ENCODE assay signal across 12 mouse cellular contexts in genomic region chr14:46076738-46077137, GRCm38 (mm10).
DNase-seq lines count a peak whose midpoint lies in the region; ATAC-seq and TF ChIP-seq lines count a peak whose summit lies in the region.
"Had no signal": no experiment of that assay in that cellular context is flagged by ENCODE, and none has a peak within 500 bp of the region (broad histone marks: within the 10 kb centered on the region; RNA-seq: fewer than 3 reads in every experiment).

No protein-coding gene starts in this region.

- peak; percentile 66 for TF ChIP-seq CTCF in layer of hippocampus, adult 2 months (conservative IDR thresholded peaks at IDR 0.05)
- TF ChIP-seq CTCF in stomach, postnatal 0 days (IDR thresholded peaks at IDR 0.05; ENCODE audit: low read depth), result peak; percentile 42

- no peaks in the 10 kb centered on the region for H3K27me3 ChIP-seq in stomach, postnatal 0 days (ENCODE audit: control insufficient read depth, insufficient read depth, low read length)
- H3K27me3 ChIP-seq: neural tube, embryonic 12.5 days had no signal

- no peak overlapping the region for H3K9ac ChIP-seq in stomach, postnatal 0 days (ENCODE audit: low read length)
- H3K9ac ChIP-seq: neural tube, embryonic 12.5 days had no signal

- no peak for TF ChIP-seq EP300 in stomach, postnatal 0 days (optimal IDR thresholded peaks at IDR 0.05)

- WGBS in stomach, postnatal 0 days, result 93% methylated on average over 2 of the region's 2 CpGs

- DNase-seq in embryo, embryonic 11 days, result peak; percentile 12
- no peak for DNase-seq in embryo, embryonic 10 days (ENCODE audit: low spot score)
- no peak for DNase-seq in layer of hippocampus, adult 2 months (ENCODE audit: low spot score in 2 of 2)
- DNase-seq in layer of hippocampus, adult 8-10 months (ENCODE audit: low spot score in 2 of 2), result no peak
- DNase-seq in testis, postnatal 10 days (ENCODE audit: low spot score), result peak; percentile 51
- DNase-seq in testis, postnatal 14 days (ENCODE audit: low spot score), result no peak
- no peak for DNase-seq in stomach, postnatal 0 days (ENCODE audit: low spot score)
- no peak for DNase-seq in natural killer cell, adult 2 months (ENCODE audit: low spot score in 2 of 2)
- DNase-seq: thymus, adult 2 months had no signal

- H3K4me1 ChIP-seq in stomach, postnatal 0 days (replicated peaks; ENCODE audit: control insufficient read depth, insufficient read depth), result no peaks in the 10 kb centered on the region
- H3K4me1 ChIP-seq: forebrain, embryonic 10.5 days; neural tube, embryonic 12.5 days had no signal

- no peaks in the 10 kb centered on the region for H3K36me3 ChIP-seq in stomach, postnatal 0 days (ENCODE audit: control insufficient read depth, insufficient read depth, low read length)
- H3K36me3 ChIP-seq: forebrain, embryonic 10.5 days; neural tube, embryonic 12.5 days had no signal

- ATAC-seq in stomach, postnatal 0 days (ENCODE audit: low FRiP score, low TSS enrichment), result no peak

- no peak overlapping the region for H3K4me3 ChIP-seq in layer of hippocampus, adult 2 months
- H3K4me3 ChIP-seq in stomach, postnatal 0 days (ENCODE audit: low read depth, low read length), result no peak overlapping the region
- H3K4me3 ChIP-seq: forebrain, embryonic 10.5 days; neural tube, embryonic 12.5 days had no signal

- no peaks in the 10 kb centered on the region for H3K9me3 ChIP-seq in stomach, postnatal 0 days (ENCODE audit: control insufficient read depth, low read length)
- H3K9me3 ChIP-seq: forebrain, embryonic 10.5 days; neural tube, embryonic 12.5 days had no signal

- no peak overlapping the region for H3K4me2 ChIP-seq in stomach, postnatal 0 days (replicated peaks; ENCODE audit: low read depth)
- H3K4me2 ChIP-seq: heart, embryonic 11.5 days; neural tube, embryonic 12.5 days had no signal

- no peak overlapping the region for H3K27ac ChIP-seq in layer of hippocampus, adult 2 months
- no peak overlapping the region for H3K27ac ChIP-seq in stomach, postnatal 0 days (replicated peaks)
- H3K27ac ChIP-seq: forebrain, embryonic 10.5 days; neural tube, embryonic 12.5 days had no signal

Comparison
In these comparisons a context has a peak if more than half of its experiments do, and no peak if none do; other contexts are left out.
1. DNase-seq: peak in embryo, embryonic 11 days (single experiment) and testis, postnatal 10 days (single experiment); none in embryo, embryonic 10 days (single experiment), layer of hippocampus, adult 2 months (0 of 2), layer of hippocampus, adult 8-10 months (0 of 2), testis, postnatal 14 days (single experiment), stomach, postnatal 0 days (single experiment) and natural killer cell, adult 2 months (0 of 2).